Mouse (Mus musculus): ENCODE data around the gene Glrx5. TPM values are rescaled to one million over a fixed set of nuclear protein-coding genes. Genes with fewer than 3 reads are reported as not detected.

The Glrx5 gene
- polyA plus RNA-seq, 1 experiment from 2014 or later = 173 TPM

DNA sequence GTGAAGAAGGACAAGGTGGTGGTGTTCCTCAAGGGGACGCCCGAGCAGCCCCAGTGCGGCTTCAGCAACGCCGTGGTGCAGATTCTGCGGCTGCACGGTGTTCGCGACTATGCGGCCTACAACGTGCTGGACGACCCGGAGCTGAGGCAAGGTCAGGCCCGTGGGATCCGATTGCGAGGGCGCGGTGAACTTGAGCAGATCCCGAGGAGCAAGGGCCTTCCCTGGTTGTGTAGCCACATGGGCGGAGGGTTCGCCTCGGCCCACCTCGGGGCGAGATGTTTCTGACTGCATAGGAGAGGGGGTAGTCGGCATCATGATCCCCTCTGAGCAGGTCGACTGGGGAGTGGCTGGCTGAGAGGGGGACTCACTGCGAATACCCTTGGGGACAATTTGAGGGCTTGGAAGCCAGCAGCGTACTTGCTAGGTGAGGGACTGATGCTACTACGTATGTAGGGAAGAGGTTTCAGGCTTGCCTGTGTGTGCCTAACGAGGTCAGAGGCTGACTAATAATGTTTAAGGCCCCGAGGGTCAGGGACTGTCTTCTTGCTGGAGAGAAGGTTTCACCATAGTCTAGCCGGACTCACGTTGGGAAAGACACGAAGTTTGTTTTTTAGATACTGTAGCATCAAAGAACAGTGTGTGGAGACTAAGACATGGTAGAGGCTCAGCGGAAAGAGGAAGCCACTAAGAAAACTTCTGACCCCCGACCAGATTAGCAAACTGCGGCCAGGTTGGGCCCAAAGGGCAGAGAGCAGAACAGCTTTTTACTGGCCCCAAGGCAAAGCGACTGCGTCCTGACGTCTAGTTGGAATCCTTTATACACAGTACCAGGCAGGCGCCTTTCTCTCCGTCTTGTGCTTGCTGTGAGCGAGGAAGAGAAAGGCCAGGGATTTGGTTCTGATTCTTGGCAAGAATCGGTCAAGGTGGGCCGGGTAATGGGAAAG, 616 bp downstream of the Glrx5 start:
- Histone ChIP-seq H3K36me3 (ENCODE audit: control insufficient read depth, insufficient read depth, low read length) (peaks cover 23% of the 10 kb centered on the region), H3K4me3 (ENCODE audit: low read depth, low read length) (peak overlapping the region; percentile 87), H3K27me3 (replicated peaks; ENCODE audit: control insufficient read depth, insufficient read depth, low read length) (no peaks in the 10 kb centered on the region), H3K4me1 (ENCODE audit: control insufficient read depth, insufficient read depth, low read length) (peaks cover 24% of the 10 kb centered on the region), H3K9me3 (replicated peaks; ENCODE audit: control insufficient read depth, low read length) (no peaks in the 10 kb centered on the region), H3K27ac (ENCODE audit: low read depth, low read length) (peak overlapping the region; percentile 74; the same call in 1 of the 2 replicates), H3K9ac (ENCODE audit: low read length) (peak overlapping the region; percentile 85), H3K4me2 (ENCODE audit: low read length) (peak overlapping the region; percentile 88)
- ATAC-seq (peak; percentile 47), DNase-seq (ENCODE audit: low spot score) (no peak)
- 3% methylated on average over 45 of the region's 45 CpGs for WGBS

DNA sequence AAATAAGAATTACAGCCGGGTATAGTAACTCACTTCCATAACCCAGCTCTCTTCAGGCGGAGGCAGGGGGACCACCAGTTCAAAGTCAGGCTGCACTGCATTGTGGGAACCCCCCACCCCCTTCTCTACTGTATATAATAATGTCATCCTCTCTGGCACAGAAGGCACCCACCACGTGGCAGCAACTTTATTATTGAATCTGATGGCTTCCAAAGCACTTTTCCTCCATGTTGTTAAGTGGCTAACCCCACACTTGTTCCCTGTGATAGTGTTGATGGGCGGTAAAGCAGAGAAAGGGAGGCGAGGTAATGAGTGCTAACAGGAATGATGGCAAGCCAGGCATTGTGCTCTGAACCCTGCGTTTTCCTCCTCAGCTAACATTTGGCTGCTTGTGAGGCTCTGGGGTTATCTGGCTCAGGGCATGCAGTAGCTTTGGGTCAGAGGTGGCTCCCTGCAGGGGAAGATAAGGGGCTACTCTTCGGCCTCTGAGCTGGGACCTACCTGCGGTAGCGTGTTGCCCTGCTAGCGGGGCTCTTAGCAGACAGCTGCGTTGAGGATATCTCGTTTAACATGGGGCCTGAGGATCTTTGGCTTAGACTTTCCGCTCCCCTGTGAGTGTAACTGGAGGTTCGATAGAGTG, 1.8 kb downstream of the Glrx5 start:
- Histone ChIP-seq H3K36me3 (ENCODE audit: control insufficient read depth, insufficient read depth, low read length) (peaks cover 13% of the 10 kb centered on the region), H3K27ac (ENCODE audit: low read depth, low read length) (no peak overlapping the region), H3K27me3 (replicated peaks; ENCODE audit: control insufficient read depth, insufficient read depth, low read length) (no peaks in the 10 kb centered on the region), H3K4me3 (ENCODE audit: low read depth, low read length) (0 out of 2 replicates have a peak overlapping the region, but pooled peaks have one; percentile 87), H3K4me1 (ENCODE audit: control insufficient read depth, insufficient read depth, low read length) (peaks cover 24% of the 10 kb centered on the region), H3K9me3 (replicated peaks; ENCODE audit: control insufficient read depth, low read length) (no peaks in the 10 kb centered on the region), H3K4me2 (ENCODE audit: low read length) (peak overlapping the region; percentile 88), H3K9ac (ENCODE audit: low read length) (peak overlapping the region; percentile 85; the same call in 1 of the 2 replicates)
- 73% methylated on average over 14 of the region's 14 CpGs for WGBS
- no peak for DNase-seq (ENCODE audit: low spot score)
- ATAC-seq = no peak

DNA sequence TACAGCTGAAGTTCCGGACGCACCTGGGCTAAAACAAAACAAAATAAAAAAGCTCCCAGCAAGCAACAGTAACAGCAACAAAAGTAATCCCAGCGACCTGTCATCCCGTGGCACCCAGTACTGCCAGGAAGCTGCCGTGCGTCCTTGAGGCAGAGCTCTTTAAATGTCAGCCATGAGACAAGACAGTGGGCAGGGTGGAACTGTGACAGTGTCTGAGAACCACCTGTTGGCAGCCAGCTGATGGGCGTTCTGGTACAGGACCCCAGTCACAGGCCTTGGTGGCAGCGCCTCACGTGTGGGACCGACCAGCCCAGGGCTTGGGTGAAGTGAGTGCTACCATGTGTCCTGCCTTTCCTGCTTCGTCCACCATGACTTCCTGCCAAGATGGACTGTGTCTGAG, 5.7 kb downstream of the Glrx5 start:
- DNase-seq (ENCODE audit: low spot score) (no peak), ATAC-seq (no peak)
- Histone ChIP-seq H3K9ac (ENCODE audit: low read length) (no peak overlapping the region), H3K9me3 (replicated peaks; ENCODE audit: control insufficient read depth, low read length) (no peaks in the 10 kb centered on the region), H3K27me3 (replicated peaks; ENCODE audit: control insufficient read depth, insufficient read depth, low read length) (no peaks in the 10 kb centered on the region), H3K4me2 (ENCODE audit: low read length) (no peak overlapping the region), H3K27ac (ENCODE audit: low read depth, low read length) (no peak overlapping the region), H3K36me3 (ENCODE audit: control insufficient read depth, insufficient read depth, low read length) (peaks cover 25% of the 10 kb centered on the region), H3K4me3 (ENCODE audit: low read depth, low read length) (no peak overlapping the region), H3K4me1 (ENCODE audit: control insufficient read depth, insufficient read depth, low read length) (peaks cover 10% of the 10 kb centered on the region)
- WGBS = 88% methylated on average over 11 of the region's 11 CpGs

DNA sequence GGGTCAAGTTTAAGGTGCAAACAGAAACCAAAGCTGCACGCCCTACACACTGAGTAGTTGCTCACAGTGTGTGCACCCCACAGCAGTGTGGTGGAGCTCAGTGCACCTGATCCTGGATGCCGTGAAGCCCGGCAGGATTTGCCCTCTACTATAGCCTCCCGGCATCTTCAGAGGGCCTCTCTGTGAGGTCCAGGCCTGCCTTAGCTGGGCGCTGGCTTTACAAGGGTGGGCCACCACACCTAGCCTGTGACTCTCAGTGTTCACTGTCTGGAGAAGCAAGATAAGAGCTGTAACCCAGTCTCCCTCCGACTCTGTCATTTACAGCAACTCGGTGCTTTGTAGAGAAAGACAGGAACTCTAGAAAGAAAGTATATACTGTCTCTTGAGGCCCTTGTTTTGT, 6.4 kb downstream of the Glrx5 start:
- Histone ChIP-seq H3K4me2 (ENCODE audit: low read length) (no peak overlapping the region), H3K4me3 (ENCODE audit: low read depth, low read length) (no peak overlapping the region), H3K9ac (ENCODE audit: low read length) (no peak overlapping the region), H3K9me3 (replicated peaks; ENCODE audit: control insufficient read depth, low read length) (no peaks in the 10 kb centered on the region), H3K4me1 (ENCODE audit: control insufficient read depth, insufficient read depth, low read length) (peaks cover 3% of the 10 kb centered on the region), H3K27ac (ENCODE audit: low read depth, low read length) (no peak overlapping the region), H3K27me3 (replicated peaks; ENCODE audit: control insufficient read depth, insufficient read depth, low read length) (no peaks in the 10 kb centered on the region), H3K36me3 (ENCODE audit: control insufficient read depth, insufficient read depth, low read length) (peaks cover 28% of the 10 kb centered on the region)
- ATAC-seq (no peak), DNase-seq (ENCODE audit: low spot score) (no peak)
- WGBS = 90% methylated on average over 7 of the region's 7 CpGs

DNA sequence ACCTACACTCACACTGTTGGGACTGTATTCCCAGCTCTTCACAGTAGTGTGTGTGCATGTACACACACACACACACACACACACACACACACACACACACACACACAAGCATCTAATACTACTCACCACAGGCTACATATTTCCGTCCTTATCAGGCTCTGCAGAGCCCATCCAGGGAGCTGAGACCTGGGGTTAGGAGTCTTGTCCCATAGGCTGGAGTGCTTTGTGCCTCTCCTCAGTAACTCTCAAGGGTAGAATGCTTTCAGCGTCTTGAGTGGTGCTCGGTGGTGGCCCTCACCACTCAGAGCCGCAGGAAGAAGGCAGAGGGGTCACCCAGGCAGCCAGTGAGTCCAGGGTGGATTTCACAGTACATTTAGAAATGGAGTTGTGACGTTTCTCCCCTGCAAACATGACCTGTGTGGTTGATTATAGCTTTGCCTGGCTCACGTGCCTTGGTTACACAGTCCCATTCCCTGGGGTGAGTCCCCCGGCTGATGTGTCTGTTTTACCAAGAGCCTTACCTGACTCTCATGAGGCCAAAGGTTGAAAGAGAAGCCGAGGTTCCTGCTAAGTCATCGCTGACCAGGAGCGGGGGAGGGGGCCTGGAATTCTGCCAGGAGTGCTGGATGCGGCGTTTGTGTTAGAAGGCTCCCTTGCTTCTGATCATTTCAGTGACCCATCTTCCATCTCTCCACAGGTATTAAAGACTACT, 7.2 kb downstream of the Glrx5 start:
- no peak for DNase-seq (ENCODE audit: low spot score)
- no peak for ATAC-seq
- WGBS = 68% methylated on average over 12 of the region's 12 CpGs
- H3K4me2 ChIP-seq (ENCODE audit: low read length) = no peak overlapping the region
- no peaks in the 10 kb centered on the region for H3K27me3 ChIP-seq (replicated peaks; ENCODE audit: control insufficient read depth, insufficient read depth, low read length)
- H3K36me3 ChIP-seq (ENCODE audit: control insufficient read depth, insufficient read depth, low read length) = peaks cover 28% of the 10 kb centered on the region
- no peaks in the 10 kb centered on the region for H3K4me1 ChIP-seq (ENCODE audit: control insufficient read depth, insufficient read depth, low read length)
- no peak overlapping the region for H3K4me3 ChIP-seq (ENCODE audit: low read depth, low read length)
- no peak overlapping the region for H3K9ac ChIP-seq (ENCODE audit: low read length)
- H3K9me3 ChIP-seq (replicated peaks; ENCODE audit: control insufficient read depth, low read length) = no peaks in the 10 kb centered on the region
- H3K27ac ChIP-seq (ENCODE audit: low read depth, low read length) = no peak overlapping the region

DNA sequence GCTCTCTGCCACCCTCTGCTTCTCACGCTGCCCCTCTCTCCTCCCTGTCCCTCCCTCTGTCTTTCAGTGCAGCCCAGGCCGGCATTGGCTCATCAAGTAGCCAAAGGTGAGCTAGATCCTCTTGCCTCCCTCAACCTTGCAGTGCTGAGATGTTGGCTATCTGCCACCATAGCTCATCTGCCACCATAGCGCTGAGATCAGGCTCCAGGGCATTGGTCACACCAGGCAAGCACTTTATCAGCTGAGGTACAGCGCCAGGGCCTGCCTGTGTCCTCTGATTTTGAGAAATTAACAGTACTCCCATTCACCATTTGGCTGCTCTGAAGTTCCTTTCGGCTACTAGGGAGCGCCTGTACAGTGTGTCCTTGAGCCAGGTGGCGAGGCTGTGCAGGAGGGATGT, 8.5 kb downstream of the Glrx5 start:
- Histone ChIP-seq H3K4me1 (ENCODE audit: control insufficient read depth, insufficient read depth, low read length) (no peaks in the 10 kb centered on the region), H3K4me2 (ENCODE audit: low read length) (no peak overlapping the region), H3K9me3 (replicated peaks; ENCODE audit: control insufficient read depth, low read length) (no peaks in the 10 kb centered on the region), H3K36me3 (ENCODE audit: control insufficient read depth, insufficient read depth, low read length) (peaks cover 26% of the 10 kb centered on the region), H3K27me3 (replicated peaks; ENCODE audit: control insufficient read depth, insufficient read depth, low read length) (no peaks in the 10 kb centered on the region), H3K4me3 (ENCODE audit: low read depth, low read length) (no peak overlapping the region), H3K9ac (ENCODE audit: low read length) (no peak overlapping the region), H3K27ac (ENCODE audit: low read depth, low read length) (no peak overlapping the region)
- ATAC-seq (no peak), DNase-seq (ENCODE audit: low spot score) (no peak)
- 90% methylated on average over 7 of the region's 7 CpGs for WGBS

DNA sequence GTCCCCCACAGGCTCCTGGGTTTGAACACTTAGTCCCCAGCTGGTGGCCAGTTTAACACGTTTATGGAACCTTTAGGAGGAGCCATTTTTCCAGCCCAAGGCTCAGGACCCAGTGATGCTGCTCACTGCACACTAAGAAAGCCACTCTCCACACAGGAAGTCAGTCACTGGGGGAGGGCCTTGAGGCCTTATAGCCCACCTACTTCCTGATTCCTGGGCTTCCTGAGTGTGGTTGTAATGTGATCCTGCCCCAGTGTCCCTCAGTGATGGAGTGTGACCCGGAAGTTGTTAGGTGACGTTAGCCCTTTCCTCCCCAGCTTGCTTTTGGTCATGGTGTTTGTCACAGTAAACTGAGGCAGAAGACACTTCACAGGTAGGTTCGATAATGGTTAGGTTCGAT, 10.6 kb downstream of the Glrx5 start:
- Histone ChIP-seq H3K36me3 (ENCODE audit: control insufficient read depth, insufficient read depth, low read length) (peaks cover 26% of the 10 kb centered on the region), H3K4me2 (ENCODE audit: low read length) (no peak overlapping the region), H3K27ac (ENCODE audit: low read depth, low read length) (no peak overlapping the region), H3K27me3 (replicated peaks; ENCODE audit: control insufficient read depth, insufficient read depth, low read length) (no peaks in the 10 kb centered on the region), H3K9me3 (replicated peaks; ENCODE audit: control insufficient read depth, low read length) (no peaks in the 10 kb centered on the region), H3K9ac (ENCODE audit: low read length) (no peak overlapping the region), H3K4me3 (ENCODE audit: low read depth, low read length) (no peak overlapping the region), H3K4me1 (ENCODE audit: control insufficient read depth, insufficient read depth, low read length) (no peaks in the 10 kb centered on the region)
- 94% methylated on average over 5 of the region's 5 CpGs for WGBS
- DNase-seq (ENCODE audit: low spot score) (no peak), ATAC-seq (no peak)

DNA sequence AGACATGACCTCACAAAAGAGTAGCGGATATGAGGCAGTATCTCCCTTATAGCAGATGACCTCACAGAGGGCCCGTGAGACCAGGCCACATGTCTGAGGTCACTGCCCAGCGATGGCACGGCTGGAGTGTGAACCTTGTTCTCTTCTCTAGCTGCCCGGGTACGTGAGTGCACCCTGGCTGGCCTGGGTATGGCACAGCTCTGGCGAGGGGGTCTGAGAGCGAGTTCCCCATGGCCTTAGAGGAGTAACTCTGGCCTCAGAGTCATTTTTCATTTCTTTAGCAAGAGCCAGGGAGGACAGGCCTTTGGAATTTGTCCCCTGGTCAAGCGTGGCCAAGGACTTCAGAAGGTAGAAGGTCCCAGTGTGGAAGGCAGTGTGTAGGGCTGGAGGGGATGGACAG, 12.3 kb downstream of the Glrx5 start:
- H3K36me3 ChIP-seq (ENCODE audit: control insufficient read depth, insufficient read depth, low read length) = peaks cover 26% of the 10 kb centered on the region
- no peak overlapping the region for H3K27ac ChIP-seq (ENCODE audit: low read depth, low read length)
- no peaks in the 10 kb centered on the region for H3K4me1 ChIP-seq (ENCODE audit: control insufficient read depth, insufficient read depth, low read length)
- no peaks in the 10 kb centered on the region for H3K9me3 ChIP-seq (replicated peaks; ENCODE audit: control insufficient read depth, low read length)
- DNase-seq (ENCODE audit: low spot score) (no peak), ATAC-seq (no peak)
- 88% methylated on average over 9 of the region's 9 CpGs for WGBS
- H3K9ac ChIP-seq (ENCODE audit: low read length) = no peak overlapping the region
- H3K4me2 ChIP-seq (ENCODE audit: low read length) = no peak overlapping the region
- no peak overlapping the region for H3K4me3 ChIP-seq (ENCODE audit: low read depth, low read length)
- no peaks in the 10 kb centered on the region for H3K27me3 ChIP-seq (replicated peaks; ENCODE audit: control insufficient read depth, insufficient read depth, low read length)
